Mouse (Mus musculus) ES-Bruce4 (cell line): ENCODE measurements around the gene Sv2a. TPM values are rescaled to one million over a fixed set of nuclear protein-coding genes. Genes with fewer than 3 reads are reported as not detected.
A peak's percentile ranks its signal among the peaks of the same experiment; 100 is the strongest.

Experiments
- H3K27ac ChIP-seq: 2 replicates; pipeline ENCODE4 v1.5.1; 2012; ENCODE audit warnings: low read length, inconsistent platforms; ENCODE audit not compliant: insufficient read depth
- H3K27me3 ChIP-seq: 2 replicates; pipeline ENCODE4 v1.6.1; 2012; ENCODE audit warnings: mild to moderate bottlenecking, low read length, inconsistent platforms; ENCODE audit not compliant: control insufficient read depth, poor library complexity, insufficient read depth, severe bottlenecking
- H3K36me3 ChIP-seq: 2 replicates; pipeline ENCODE4 v1.6.1; 2012; ENCODE audit warnings: inconsistent platforms, mild to moderate bottlenecking, low read length, moderate library complexity; ENCODE audit not compliant: control insufficient read depth, poor library complexity, insufficient read depth, severe bottlenecking
- H3K4me1 ChIP-seq: one replicate; pipeline ENCODE4 v1.8.1; 2011; ENCODE audit warnings: low read length; ENCODE audit not compliant: control insufficient read depth, insufficient read depth
- H3K4me3 ChIP-seq: 2 replicates; pipeline ENCODE4 v1.5.1; 2011; ENCODE audit warnings: low read depth, mild to moderate bottlenecking, low read length
- H3K9ac ChIP-seq: 2 replicates; pipeline ENCODE4 v1.6.1; 2012; ENCODE audit warnings: low read depth, mild to moderate bottlenecking, inconsistent platforms; ENCODE audit not compliant: poor library complexity, severe bottlenecking
- H3K9me3 ChIP-seq: replicated peaks from 2 replicates; pipeline ENCODE4 v1.6.1; 2012; ENCODE audit warnings: mild to moderate bottlenecking, low read length, inconsistent platforms; ENCODE audit not compliant: control insufficient read depth, poor library complexity, insufficient read depth, severe bottlenecking
- CTCF ChIP-seq: IDR thresholded peaks from one replicate; pipeline ENCODE4 v1.8.1; 2011; ENCODE audit warnings: low read depth, low read length
- EP300 ChIP-seq: IDR thresholded peaks from 2 replicates; pipeline ENCODE4 v1.6.1; 2011; ENCODE audit warnings: low read depth, low read length; ENCODE audit not compliant: insufficient read depth
- POLR2A ChIP-seq: IDR thresholded peaks from one replicate; pipeline ENCODE4 v1.8.1; 2011; ENCODE audit warnings: low read length; ENCODE audit not compliant: insufficient read depth
- polyA plus RNA-seq: library from polyadenylated mRNA; stranded (reverse); fragments of >200 nt; gene quantifications from 2 replicates; pipeline ENCODE4 v1.2.4, GENCODE M21; 2011; ENCODE audit warnings: low read depth; ENCODE audit not compliant: missing spikeins, insufficient read depth, insufficient read length

Gene Sv2a
- polyA plus RNA-seq, 1 experiment, result 4.9 TPM

DNA sequence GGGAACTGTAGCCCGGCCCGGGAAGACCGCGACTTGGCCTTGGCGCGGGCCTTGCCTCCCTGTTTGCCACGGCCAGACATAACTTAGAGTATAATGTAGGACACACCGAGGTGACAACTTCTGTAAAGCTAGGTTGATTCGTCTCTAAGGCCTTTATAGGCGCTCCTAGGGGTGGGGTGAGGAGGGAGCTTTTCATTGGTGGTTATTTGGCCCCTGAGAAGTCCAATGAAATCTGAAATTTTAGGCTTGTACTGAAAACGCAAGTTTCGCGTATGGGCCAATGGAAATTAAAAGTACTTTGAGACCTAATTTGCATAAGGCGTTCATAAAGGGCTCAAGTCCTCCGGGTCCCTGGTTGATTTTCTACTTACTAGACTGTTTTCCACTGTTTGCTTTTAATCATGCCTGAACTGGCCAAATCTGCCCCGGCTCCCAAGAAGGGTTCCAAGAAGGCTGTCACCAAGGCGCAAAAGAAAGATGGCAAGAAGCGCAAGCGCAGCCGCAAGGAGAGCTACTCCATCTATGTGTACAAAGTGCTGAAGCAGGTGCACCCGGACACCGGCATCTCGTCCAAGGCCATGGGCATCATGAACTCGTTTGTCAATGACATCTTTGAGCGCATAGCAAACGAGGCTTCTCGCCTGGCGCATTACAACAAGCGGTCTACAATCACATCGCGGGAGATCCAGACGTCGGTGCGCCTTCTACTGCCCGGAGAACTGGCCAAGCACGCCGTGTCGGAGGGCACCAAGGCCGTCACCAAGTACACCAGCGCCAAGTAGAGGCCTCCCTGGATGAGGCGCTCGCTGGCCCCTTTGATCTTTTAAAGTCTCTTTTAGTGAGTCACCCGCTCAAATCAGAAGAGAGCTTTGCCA, 40.1 kb downstream of the Sv2a start, which contains the start of the genes Hist2h2ac and Hist2h2be:
Gene Hist2h2ac (minus strand): TSS at position 116 of the 875 bp plus-strand sequence.
Gene Hist2h2be (plus strand): TSS at position 355 of the 875 bp plus-strand sequence.
- Histone ChIP-seq H3K27ac (peak within 1 kb of the TSS; percentile 98), H3K4me3 (peak within 1 kb of the TSS; percentile 89), H3K9ac (peak within 1 kb of the TSS; percentile 97), H3K36me3 (no peaks in the 10 kb centered on the region), H3K4me1 (no peaks in the 10 kb centered on the region), H3K9me3 (no peaks in the 10 kb centered on the region), H3K27me3 (no peaks in the 10 kb centered on the region)
- TF ChIP-seq CTCF, result no peak
- 0 out of 2 replicates have a peak, but pooled peaks have one; percentile 15 for TF ChIP-seq EP300
- TF ChIP-seq POLR2A, result peak; percentile 84

DNA sequence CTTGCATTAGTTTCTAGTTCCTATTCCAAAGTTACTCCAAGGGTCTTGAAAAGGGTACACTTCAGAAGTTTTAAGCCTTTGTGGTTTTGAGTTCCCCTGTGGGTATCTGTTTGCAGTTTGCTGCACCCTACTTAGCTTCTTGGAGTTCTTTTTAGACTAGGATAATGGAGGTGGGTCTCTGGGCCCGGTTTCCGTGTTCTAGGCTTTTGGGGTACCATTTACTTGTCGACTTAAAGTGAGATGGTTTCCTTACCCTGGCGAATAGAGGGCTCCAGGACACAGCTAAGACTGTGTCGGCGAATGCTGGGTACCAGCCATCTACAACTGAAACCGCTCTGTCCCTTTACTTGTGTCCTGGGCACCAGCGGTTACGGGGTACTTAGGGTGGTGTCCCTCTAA, 40.7 kb downstream of the Sv2a start:
- Histone ChIP-seq H3K9ac (peak overlapping the region; percentile 63), H3K4me1 (no peaks in the 10 kb centered on the region), H3K4me3 (peak overlapping the region; percentile 83), H3K9me3 (no peaks in the 10 kb centered on the region), H3K36me3 (no peaks in the 10 kb centered on the region), H3K27me3 (no peaks in the 10 kb centered on the region), H3K27ac (peak overlapping the region; percentile 46)
- TF ChIP-seq POLR2A (no peak), EP300 (no peak), CTCF (no peak)

DNA sequence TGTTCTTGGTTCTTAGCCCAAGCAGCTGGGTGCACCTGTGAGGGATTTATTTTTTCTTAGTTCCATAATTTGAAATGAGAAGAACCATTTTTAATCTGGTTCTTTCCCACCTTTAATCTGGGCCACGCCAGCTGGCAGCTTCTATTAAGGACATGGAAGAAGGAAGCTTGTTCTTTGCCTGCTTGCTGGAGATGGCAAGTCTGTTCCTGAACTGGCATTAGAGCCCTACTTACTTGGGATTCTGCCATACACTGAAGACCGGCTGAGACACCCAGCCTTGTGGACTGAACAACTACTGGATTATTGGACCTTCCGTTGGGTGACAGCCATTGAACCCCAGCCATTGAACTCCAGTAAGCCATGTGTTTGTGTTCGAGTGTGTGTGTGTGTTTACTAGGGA, 41.8 kb downstream of the Sv2a start:
- H3K4me1 ChIP-seq, result no peaks in the 10 kb centered on the region
- no peaks in the 10 kb centered on the region for H3K27me3 ChIP-seq
- no peak for TF ChIP-seq POLR2A
- no peak for TF ChIP-seq EP300
- no peak for TF ChIP-seq CTCF
- no peak overlapping the region for H3K27ac ChIP-seq
- H3K9ac ChIP-seq, result no peak overlapping the region
- H3K36me3 ChIP-seq, result no peaks in the 10 kb centered on the region
- no peaks in the 10 kb centered on the region for H3K9me3 ChIP-seq
- no peak overlapping the region for H3K4me3 ChIP-seq

DNA sequence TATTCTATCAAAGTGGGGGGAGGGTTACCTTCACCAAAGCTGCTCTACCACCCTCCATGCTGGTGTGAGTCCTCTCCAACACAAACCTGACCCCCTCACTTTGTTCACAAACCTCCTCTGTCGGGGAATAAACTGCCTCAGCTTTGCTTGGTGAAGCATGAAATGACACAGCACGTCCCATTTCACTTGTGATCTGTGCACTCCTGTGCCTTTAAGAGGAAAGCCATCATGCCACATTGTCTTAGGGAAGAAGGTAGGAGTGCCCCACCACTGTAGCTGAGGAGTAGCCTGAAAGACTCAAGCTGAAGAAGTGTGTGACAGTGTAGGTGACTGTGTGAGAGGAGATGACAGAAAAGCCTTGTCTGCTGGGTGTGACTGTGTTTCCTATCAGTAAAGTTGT, 44.5 kb downstream of the Sv2a start:
- Histone ChIP-seq H3K4me1 (no peaks in the 10 kb centered on the region), H3K27me3 (no peaks in the 10 kb centered on the region), H3K4me3 (no peak overlapping the region), H3K27ac (no peak overlapping the region), H3K9me3 (no peaks in the 10 kb centered on the region), H3K9ac (no peak overlapping the region), H3K36me3 (no peaks in the 10 kb centered on the region)
- TF ChIP-seq EP300 (no peak), POLR2A (no peak), CTCF (no peak)

DNA sequence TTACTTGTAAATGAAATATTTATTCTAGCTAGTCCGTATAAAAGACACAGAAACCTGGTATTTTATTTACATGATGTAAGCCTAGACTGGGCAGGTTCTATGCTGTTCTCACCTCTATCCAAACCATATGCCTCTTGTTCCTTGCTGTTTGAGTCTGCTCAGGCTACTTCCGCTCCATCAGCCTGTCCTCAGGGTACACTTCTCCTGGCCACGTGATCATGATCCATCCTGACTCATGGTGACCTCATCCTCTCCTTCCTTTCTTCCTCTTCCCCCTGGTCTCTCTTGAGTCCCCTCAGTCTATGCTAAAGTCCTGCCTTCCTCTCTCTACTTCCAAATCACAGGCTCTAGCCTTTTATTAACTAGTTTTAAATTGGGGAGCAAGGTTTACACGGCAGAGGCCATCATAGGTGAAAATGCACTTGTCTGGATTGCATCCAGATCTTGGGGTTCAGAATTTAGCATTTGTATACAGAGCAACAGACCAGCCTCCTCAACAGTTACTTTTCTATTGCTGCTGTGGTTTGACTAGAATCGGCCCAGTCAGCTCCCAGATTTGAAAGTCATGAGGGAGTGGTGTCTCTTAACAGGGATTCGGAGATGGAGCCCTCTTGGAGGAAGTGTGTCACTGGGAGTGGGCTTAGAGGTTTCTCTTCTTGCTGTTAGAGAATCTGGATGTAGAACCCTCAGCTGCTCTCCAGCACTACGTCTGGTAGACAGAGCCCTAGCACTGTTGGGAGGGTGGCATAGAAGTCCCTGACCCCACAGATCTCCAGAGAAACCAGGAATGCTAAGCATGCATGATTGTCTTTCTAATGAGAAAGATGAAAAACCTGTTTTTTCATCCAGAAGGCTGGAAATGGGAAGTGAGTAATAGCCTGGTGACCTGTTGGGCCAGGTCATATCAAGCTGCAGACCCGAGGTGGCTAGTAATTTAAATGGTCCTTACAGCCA, 46.0 kb downstream of the Sv2a start:
- Histone ChIP-seq H3K4me1 (no peaks in the 10 kb centered on the region), H3K9me3 (no peaks in the 10 kb centered on the region), H3K4me3 (no peak overlapping the region), H3K27ac (no peak overlapping the region), H3K9ac (no peak overlapping the region), H3K36me3 (no peaks in the 10 kb centered on the region), H3K27me3 (no peaks in the 10 kb centered on the region)
- TF ChIP-seq POLR2A (no peak), CTCF (no peak), EP300 (no peak)

DNA sequence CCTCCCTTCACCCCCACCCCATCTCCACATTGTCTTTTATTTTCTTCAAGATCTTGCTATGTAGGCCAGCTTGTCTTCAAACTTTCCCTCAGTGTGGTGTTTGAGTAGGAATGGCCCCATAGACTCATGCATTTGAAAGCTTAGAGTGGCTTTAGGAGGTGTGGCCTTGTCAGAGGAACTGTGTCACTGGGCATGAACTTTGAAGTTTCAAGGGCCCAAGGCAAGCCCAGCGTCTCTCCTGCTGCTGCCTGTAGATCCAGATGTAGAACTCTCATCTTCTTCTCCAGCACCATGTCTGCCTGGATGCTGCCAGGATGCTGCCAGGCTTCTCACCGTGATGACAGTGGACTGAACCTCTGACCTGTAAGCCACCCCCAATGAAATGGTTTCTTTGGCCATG, 47.9 kb downstream of the Sv2a start:
- Histone ChIP-seq H3K27me3 (no peaks in the 10 kb centered on the region), H3K36me3 (no peaks in the 10 kb centered on the region), H3K4me3 (no peak overlapping the region), H3K4me1 (no peaks in the 10 kb centered on the region), H3K27ac (no peak overlapping the region), H3K9ac (no peak overlapping the region), H3K9me3 (no peaks in the 10 kb centered on the region)
- TF ChIP-seq CTCF (no peak), EP300 (no peak), POLR2A (no peak)
